Mouse (Mus musculus) bone marrow, adult 2 months (tissue): Measurements from ENCODE around the gene Ppp1r27. TPM values are rescaled to one million over a fixed set of nuclear protein-coding genes. Genes with fewer than 3 reads are reported as not detected.

Experiments
- H3K27ac ChIP-seq: fragments of 200-500 bp; 2 replicates; pipeline ENCODE4 v1.5.1; 2012; ENCODE audit warnings: low read depth, mild to moderate bottlenecking, control low read depth, inconsistent platforms, low read length; ENCODE audit not compliant: control insufficient read depth, poor library complexity, insufficient read depth
- H3K4me1 ChIP-seq: fragments of 200-500 bp; 2 replicates; pipeline ENCODE4 v1.6.1; 2011; ENCODE audit warnings: low read length; ENCODE audit not compliant: control insufficient read depth, insufficient read depth
- H3K4me3 ChIP-seq: fragments of 200-500 bp; replicated peaks from 2 replicates; pipeline ENCODE3; 2011; ENCODE audit warnings: mild to moderate bottlenecking, low read depth, low read length, control low read depth; ENCODE audit not compliant: control insufficient read depth
- CTCF ChIP-seq: fragments of 200-500 bp; IDR thresholded peaks from 2 replicates; pipeline ENCODE4 v1.5.1; 2011; ENCODE audit warnings: low read length, control low read depth; ENCODE audit not compliant: control insufficient read depth, insufficient read depth
- POLR2A ChIP-seq: fragments of 200-500 bp; IDR thresholded peaks from 2 replicates; pipeline ENCODE4 v1.6.1; 2011; ENCODE audit warnings: low read depth, mild to moderate bottlenecking, control low read depth, low read length, borderline replicate concordance; ENCODE audit not compliant: control insufficient read depth
- WGBS: fragments of 180-500 bp; shearing (Covaris S2); methylation state at CpG from one replicate; pipeline ENCODE4 v1.1.7; 2018; 5-methylcytosine and 5-hydroxymethylcytosine counted together
- polyA plus RNA-seq: library from polyadenylated mRNA; stranded (reverse); fragments of >200 nt; gene quantifications from 2 replicates; pipeline ENCODE4 v1.2.4, GENCODE M21; 2011; ENCODE audit warnings: low replicate concordance; ENCODE audit not compliant: missing spikeins, insufficient read depth, insufficient read length

Ppp1r27 gene
- polyA plus RNA-seq, 1 experiment: not detected

DNA sequence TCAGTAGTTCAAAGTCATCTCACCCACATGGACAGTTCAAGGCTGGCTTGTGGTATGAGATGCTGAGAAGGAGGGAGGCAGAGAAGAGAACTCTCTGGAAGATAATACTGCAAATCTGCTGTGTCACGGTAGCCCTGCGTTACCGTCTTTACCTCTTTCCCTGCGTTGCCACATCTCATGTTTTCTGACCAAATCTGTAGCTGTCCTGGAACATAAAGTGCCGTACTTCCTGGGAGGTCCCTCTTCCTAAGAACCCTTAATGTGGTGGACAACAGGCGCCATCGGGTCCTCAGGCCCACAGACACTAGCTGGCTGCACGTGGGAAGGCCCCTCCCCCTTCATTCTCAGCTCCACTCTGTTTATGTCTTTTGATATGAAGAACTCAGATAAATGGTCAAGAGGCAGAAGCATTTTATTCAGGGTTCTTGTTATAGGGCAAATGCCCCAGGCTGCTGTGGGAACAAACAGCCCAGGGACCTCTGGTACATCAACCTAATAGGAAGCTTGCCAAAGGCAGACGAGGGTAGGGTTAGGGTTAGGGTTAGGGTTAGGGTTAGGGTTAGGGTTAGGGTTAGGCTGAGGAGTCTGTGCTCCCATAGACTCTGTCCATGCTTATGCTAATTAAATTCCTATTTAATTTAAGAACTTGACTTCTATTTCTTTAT is 23.1 kb downstream of the Ppp1r27 start:
- no peak overlapping the region for H3K4me3 ChIP-seq
- no peaks in the 10 kb centered on the region; the same call in 1 of the 2 replicates for H3K4me1 ChIP-seq
- WGBS: 33% methylated on average over 9 of the region's 9 CpGs
- TF ChIP-seq CTCF (no peak), POLR2A (no peak)
- no peak overlapping the region for H3K27ac ChIP-seq

DNA sequence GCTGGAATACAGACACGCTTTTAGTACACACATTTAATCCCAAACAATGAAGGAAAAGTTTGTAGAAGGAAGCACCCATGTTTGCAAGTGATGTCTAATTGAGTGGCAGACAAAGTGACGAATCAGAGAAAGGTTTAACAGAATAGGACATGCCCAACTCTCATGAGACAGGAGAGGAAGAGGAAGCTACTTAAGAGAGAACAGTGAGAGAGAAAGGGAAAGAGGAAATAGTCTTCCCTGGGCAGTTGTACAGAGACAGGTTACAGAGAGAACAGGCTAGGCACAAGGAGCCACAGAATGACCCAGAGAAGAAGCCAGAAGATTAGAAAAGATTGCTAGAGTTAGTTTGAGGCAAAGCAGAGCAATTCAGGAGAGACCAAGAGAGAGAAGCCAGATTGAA is 25.0 kb downstream of the Ppp1r27 start:
- no peak for TF ChIP-seq CTCF
- TF ChIP-seq POLR2A: no peak
- peak overlapping the region; percentile 45 for H3K27ac ChIP-seq
- no peak overlapping the region for H3K4me3 ChIP-seq
- WGBS: 65% methylated on average over 2 of the region's 2 CpGs
- H3K4me1 ChIP-seq: no peaks in the 10 kb centered on the region; the same call in 1 of the 2 replicates

DNA sequence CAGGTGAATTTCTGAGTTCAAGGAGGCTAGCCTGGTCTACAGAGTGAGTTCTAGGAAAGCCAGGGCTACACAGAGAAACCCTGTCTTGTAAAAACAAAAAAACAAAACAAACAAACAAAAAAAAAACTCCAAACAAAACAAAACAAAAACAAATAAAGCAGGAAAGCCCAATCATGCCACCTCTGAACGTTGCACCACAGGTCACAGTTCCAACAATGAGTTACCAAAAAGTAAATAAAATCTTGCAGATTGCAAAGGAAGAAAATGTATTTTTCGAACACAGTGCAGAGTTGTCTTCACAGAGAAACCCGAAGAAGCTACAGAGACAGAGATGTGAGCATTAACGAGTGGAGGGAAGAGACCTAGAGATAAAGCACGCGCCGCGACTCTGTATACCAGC is 28.4 kb downstream of the Ppp1r27 start:
- Histone ChIP-seq H3K4me1 (peaks cover 2% of the 10 kb centered on the region; the same call in 1 of the 2 replicates), H3K4me3 (no peak overlapping the region), H3K27ac (no peak overlapping the region)
- WGBS: 84% methylated on average over 8 of the region's 8 CpGs
- no peak for TF ChIP-seq CTCF
- no peak for TF ChIP-seq POLR2A

DNA sequence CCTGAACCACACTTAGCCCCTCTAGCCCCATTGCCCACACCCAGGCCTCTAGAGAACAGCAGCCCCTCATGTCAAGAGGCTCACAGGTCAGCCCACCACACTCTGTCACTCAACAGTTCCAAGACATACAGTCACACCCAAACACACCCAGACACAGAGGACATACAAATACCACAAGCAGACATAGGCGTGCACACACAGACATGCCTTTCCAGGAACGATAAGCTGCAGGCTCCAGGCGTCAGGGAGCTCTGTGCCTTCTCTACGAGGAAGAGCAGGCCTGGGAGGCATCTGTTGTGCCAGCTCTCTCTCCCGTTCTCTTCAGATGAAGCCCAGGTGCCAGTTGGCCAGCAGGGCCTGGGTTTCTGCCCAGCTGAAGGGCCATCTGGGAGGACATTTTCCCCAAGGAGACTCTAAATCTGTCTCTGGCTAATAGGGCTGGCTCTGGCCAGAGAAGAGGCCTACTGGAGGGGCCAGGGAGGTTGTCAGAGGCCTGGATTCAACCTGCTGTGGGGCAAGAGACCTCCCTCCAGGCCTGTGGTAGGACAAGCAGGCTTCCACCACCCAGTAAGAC is 29.9 kb downstream of the Ppp1r27 start:
- WGBS: 79% methylated on average over 5 of the region's 5 CpGs

DNA sequence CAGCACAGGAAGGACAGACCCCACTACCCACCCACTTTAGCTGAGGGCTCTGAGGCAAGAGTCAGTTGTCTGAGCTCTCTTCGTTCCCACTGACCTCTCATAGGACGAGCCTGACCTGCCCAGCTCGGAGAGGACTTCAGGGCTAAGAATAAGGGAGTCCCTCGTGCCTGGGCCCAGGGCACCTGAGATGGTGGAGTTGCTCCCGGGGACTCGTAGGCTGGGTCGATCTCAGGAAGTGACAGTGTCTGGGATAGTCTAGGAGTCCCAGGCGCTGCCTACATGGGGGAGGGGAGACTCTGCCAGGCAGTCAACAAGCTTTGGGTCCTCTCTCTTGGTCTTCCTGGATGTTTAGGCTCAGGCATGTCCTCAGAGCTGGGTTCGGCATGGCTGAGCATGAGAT is 30.4 kb downstream of the Ppp1r27 start:
- peaks cover 2% of the 10 kb centered on the region; the same call in 1 of the 2 replicates for H3K4me1 ChIP-seq
- TF ChIP-seq CTCF: no peak
- TF ChIP-seq POLR2A: no peak
- 82% methylated on average over 9 of the region's 9 CpGs for WGBS
- no peak overlapping the region for H3K27ac ChIP-seq
- H3K4me3 ChIP-seq: no peak overlapping the region

More for the DNA sequence above, 29.9 kb downstream of the Ppp1r27 start:
- no peak overlapping the region for H3K4me3 ChIP-seq
- H3K4me1 ChIP-seq: peaks cover 2% of the 10 kb centered on the region; the same call in 1 of the 2 replicates
- TF ChIP-seq POLR2A (no peak), CTCF (no peak)
- no peak overlapping the region for H3K27ac ChIP-seq

DNA sequence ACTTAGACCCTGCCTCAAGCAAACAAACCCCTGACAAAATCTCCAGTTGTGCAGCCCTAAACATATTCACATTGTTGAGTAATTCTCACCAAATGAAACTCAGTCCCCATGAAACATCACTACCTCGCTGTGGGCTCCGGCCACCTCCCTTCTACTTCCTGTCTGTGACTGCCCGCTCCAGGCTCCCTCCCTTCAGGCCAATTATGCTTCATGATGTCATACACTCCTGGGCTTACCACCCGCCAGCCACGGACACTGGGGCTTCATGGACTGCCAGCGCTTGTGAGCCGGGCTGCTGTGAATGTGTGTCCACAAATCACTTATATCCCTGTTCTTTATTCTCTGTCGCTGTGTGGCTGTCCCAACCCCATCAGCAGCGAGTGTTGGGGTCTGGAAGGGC is 31.2 kb downstream of the Ppp1r27 start:
- Histone ChIP-seq H3K4me1 (peaks cover 2% of the 10 kb centered on the region; the same call in 1 of the 2 replicates), H3K27ac (0 out of 2 replicates have a peak overlapping the region, but pooled peaks have one; percentile 21), H3K4me3 (no peak overlapping the region)
- TF ChIP-seq POLR2A: no peak
- TF ChIP-seq CTCF: no peak
- 35% methylated on average over 9 of the region's 9 CpGs for WGBS

DNA sequence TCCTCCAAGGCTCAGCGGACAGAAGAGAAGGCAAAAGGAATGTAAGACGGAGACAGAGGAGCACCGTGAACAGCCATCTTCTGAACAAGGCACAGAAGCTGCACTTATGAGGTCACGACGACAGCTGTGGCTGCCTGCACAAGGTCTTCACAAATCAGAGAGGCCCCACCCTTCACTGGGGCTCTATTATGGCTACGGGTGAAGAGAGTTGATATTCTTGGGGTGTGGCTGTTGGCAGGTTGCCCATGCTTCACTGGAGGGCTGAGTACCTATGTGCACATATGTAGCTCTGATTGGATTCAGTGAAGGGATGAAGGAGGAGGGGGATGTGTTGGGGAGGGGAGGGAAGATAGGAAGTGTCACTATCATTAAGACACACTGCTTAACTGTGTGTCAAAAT is 32.4 kb downstream of the Ppp1r27 start:
- Histone ChIP-seq H3K4me1 (peaks cover 2% of the 10 kb centered on the region; the same call in 1 of the 2 replicates), H3K4me3 (no peak overlapping the region), H3K27ac (peak overlapping the region; percentile 66; the same call in 1 of the 2 replicates)
- WGBS: 56% methylated on average over 6 of the region's 6 CpGs
- TF ChIP-seq CTCF: no peak
- TF ChIP-seq POLR2A: no peak

DNA sequence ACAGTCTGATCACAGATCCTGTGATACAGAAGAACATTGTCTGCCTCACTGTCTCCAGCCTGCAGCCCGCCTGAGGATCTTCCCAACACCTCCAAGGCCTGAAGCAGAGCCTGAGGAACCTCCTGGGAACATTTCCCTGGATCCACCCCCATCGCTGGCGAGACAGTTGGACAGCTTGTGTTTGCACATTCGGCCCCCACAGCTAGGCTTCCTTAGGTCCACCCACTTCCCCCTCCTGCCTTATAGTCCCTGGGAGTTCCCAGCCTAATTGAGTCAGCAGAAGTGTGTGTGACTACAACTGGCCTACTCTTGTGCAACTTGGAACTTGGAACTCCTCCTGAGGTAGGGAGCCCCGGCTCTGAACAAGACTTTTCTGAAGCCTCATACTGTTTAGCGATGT is 32.9 kb downstream of the Ppp1r27 start:
- Histone ChIP-seq H3K4me1 (peaks cover 2% of the 10 kb centered on the region; the same call in 1 of the 2 replicates), H3K4me3 (no peak overlapping the region), H3K27ac (peak overlapping the region; percentile 66; the same call in 1 of the 2 replicates)
- 21% methylated on average over 6 of the region's 6 CpGs for WGBS
- no peak for TF ChIP-seq POLR2A
- TF ChIP-seq CTCF: no peak
